Mouse (Mus musculus) adrenal gland, adult 18-20 months (tissue): Measurements from ENCODE around the gene Ngf. TPM values are rescaled to one million over a fixed set of nuclear protein-coding genes. Genes with fewer than 3 reads are reported as not detected.

Experiments used
- DNase-seq, 2 experiments: peaks; one replicate each; pipeline ENCODE4 v3.0.0; 2021 to 2022; ENCODE audit warnings: low spot score in 2 of 2
- total RNA-seq, 2 experiments: library from RNA; stranded (reverse); gene quantifications; 1 replicate in 1 of 2; 2 replicates in 1 of 2; pipeline ENCODE4 v1.2.3; 2021

Ngf gene
- total RNA-seq, 2 experiments from 2014 or later = 2.1 to 3.3 TPM

DNA sequence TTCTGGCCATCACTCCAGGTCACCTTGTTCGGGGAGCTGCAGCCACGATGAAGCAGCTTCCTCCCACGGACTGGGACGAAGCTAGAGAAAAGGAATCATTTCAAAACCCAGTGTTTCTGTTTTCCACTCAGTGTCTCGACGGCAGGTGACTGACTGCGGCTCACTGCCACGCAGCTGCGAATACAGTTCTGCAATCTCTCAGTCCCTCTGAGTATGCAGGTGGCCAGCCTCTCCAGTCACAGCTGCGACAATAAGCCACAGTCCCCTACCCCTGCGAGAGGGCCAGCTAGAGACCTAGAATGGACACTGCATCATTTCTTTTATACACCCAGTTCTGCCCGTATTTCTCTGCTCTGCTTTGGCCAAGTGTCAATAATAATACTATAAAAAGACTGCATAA, 36.3 kb downstream of the Ngf start:
- no peak for DNase-seq

DNA sequence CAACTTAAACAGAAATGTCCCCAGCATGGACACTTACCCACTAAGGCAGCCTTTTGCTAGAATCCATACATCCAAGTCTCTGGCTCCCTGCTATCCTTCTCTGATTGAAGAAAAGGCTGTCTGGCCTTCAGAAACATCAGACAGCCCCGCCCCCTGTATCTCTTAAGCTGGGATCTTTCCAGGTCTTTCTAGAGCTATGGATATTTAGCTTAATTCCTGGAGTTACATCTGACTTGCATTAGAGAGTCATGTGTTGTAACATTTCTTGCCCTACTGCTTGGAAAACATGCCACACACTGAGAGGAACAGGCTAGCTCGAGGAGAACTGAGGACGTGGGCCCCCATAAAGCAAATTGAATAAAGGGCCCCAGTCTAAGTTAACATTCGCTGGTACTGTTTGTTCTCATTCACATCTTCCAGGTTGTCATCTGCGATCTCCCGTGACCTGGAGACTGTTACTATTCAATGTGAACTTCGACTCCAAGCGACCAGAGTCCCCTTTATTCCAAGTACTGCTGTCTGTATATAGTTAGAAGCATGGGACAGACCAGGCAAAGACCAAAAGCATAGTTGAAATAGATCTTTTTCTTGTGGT, 38.0 kb downstream of the Ngf start:
- DNase-seq = no peak

DNA sequence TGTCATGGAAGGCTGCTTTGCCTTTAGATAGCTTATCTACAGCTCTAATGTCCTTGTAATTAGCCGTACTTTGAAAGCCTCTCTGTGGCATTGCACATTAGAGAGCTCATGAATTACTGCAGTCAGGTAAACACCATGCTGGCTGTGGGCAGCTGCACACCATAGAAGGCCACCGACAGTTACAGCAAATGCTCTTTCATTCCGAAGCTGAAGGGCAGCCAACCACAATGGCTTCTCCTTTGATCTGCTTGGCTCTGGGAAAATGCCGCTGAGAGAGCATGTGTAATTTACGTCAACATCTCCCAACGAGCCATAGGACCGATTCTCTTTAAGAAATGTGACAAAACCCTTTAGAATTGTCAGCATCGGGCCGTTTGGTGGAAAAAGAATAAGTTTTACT, 38.7 kb downstream of the Ngf start:
- DNase-seq = no peak

DNA sequence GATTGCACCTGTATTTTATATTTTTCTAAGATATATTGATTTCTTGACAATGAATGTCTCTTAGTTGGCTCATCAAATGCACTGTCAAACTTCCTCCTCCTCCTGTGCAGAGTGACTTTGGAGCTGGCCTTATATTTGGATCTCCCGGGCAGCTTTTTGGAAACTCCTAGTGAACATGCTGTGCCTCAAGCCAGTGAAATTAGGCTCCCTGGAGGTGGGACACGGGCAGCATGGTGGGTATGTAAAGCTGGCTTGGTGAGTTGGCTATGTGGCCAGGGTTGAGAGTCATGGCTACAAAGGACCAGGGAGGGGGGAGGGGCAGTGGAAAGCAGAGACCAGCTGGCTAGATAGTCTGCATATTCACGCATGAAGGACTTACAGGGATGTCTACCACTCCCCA, 39.9 kb downstream of the Ngf start:
- no peak for DNase-seq

DNA sequence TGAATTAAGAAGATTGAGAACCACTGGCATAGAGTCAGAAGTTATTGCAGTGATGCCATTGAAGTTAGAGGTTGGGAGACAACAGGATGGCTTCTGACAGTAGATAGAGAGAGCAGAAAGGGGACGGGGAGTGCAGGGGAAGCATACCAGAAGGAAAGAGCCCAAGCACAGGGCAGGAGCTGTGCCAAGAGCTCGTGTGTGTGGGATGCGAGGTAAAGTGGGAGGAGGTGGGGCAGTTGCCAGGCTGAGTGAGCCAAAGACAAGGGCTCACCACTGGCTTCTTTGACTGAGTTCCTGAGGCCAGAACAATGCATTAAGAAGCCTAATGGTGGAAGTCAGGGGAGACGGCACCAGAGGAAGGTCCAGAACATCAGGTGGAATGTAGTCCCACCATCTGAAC, 47.2 kb downstream of the Ngf start:
- DNase-seq = no peak

DNA sequence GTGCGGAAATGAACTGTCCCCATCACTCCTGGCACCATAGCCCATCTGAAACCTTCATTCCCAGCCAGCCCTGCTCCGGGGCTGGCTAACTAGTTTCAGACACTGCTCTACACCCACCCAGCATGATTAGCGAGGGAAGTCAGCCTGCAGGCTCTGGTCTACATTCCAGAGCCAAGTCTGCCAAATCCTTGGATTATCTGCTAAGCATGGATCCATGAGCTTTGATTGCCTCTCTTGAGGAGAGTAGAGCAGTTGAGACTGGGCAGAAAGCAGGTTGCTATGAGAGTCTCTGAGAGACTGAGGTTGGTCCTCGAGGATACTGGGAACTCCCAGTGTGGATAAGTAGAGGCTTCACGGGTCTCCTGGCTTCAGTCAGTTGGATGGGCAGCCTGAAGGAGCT, 51.3 kb downstream of the Ngf start:
- DNase-seq = no peak

DNA sequence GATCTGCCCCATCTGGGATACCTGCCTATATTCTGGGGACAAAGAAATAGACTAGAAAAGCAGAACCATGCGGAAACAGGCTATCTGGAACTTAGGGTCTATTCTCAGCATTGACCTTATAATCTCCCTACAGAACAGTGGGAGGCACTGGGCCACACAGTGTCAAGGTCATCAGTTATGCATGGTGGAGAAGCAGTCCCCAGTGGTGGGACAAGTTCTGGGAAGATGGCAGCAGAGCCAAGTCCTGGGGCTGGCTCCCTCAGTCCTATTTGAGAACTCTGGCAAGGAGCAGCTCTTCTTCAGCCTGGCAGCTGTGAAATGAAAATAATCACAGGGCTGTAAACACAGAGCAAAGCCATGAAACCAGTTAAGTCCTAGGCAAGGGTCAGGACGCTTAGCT, 54.0 kb downstream of the Ngf start:
- no peak for DNase-seq

DNA sequence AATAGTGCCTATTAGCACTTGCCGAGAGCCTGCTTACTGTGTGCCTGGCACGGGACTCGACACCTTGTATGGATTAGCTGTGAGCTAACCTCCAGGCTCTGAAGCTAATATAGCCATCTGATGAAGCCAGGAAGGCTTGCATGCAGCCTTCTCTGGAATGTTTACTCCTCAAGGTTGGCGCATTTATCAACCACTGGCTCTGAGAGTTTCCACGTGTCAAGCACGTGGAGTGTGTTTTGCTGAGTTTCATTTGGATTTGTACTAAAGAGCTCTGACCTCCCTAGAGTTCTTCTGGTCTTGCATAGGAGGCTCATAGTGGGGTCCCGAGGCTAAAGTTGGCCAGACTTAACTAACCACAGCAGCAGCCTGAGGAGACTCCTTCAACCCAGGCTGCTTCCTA, 55.2 kb downstream of the Ngf start:
- no peak for DNase-seq

DNA sequence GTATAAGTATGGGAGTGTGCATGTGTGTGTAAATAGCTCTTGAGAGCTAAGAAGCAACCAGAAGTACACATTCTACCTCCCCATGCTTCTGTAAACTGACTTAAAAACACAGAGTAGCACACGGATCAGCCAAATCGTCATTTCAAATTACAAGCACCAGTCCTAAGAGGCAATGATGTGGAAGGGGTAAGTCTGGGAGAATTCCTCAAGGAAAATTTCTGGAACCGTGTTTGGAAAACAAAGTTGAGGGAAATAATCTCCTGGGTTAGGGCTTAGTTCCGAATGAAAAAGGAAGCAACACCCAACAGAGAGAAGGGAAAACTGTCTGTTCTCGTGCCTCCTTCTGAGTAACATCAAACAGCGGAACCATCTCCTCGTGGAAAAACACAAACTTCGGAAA, 56.1 kb downstream of the Ngf start:
- no peak for DNase-seq

DNA sequence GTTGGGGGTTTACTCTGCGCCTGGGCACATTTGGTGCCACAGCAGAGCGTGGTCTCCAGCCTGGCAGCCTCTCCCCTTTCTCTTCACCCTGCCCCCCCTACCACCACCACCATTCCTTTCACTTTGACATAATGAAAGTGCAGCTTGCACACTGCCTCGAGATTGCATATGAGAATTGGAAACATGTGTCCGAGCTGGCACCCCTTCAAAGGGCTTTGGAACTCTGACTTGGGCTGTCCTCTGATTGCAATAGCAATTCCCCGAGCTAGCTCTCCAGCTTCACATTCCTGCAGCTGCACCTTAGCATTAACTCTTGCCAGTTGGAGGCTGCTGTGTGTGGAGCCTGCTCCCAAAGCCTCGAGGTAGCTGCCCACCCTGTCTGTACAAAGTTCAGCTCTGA, 56.8 kb downstream of the Ngf start:
- DNase-seq = peak in 1 of 2 experiments; percentile 28

DNA sequence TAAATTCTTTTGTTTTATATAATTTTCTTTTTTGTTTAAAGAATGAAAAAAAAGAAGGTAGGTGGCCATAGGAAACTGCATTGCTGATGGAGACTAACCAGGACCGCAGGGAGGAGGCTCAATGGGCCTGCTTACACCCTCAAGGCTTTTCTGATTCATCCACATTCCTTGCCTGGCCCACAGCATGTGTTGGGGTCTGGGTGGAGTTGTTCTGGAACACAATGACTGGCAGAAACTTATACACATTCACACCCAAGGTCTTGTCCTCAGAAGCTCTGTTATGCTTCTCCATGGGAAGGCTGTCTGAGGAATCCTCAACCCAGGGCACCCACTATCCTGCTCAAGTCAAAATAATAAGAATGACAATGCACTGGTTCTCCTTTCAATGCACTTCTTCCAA, 65.0 kb downstream of the Ngf start:
- no peak for DNase-seq

DNA sequence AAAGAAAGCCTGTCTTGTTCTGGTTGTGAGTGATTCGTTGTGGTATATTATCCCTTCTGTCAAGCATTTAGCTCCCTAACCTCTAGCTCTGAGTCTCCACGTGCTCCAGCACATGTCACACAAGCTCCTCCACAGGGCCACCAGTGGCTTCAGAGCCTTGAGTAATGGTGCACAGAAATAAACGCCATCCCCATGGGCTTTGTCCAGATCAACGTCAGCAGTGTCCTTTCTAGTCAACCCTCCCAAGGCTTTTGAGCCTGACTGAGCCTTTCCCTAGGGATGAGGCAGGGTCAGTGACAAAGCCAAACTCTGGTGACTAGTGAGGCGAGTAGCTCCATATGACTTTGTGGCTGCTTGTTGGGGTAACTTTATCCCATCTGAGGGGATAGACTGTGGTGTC, 73.9 kb downstream of the Ngf start:
- no peak for DNase-seq

DNA sequence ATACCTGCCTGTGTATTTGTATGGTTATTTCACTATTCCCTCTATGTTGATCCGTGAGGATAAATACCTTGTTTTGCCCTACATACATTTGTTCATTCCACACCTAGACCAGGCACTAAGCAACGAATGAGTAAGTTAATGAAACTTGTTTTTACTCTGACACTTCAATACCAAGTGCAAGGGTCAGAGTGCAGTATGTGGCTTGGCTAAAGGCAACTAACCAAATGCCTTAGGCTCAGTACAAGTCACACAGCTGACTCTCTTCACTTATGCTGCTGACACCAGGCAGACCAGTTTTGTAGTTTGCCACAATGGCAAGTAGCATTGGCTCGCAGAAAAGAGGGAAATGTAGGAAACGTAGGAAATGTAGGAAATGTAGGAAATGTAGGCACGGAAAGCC, 77.8 kb downstream of the Ngf start:
- DNase-seq = no peak

DNA sequence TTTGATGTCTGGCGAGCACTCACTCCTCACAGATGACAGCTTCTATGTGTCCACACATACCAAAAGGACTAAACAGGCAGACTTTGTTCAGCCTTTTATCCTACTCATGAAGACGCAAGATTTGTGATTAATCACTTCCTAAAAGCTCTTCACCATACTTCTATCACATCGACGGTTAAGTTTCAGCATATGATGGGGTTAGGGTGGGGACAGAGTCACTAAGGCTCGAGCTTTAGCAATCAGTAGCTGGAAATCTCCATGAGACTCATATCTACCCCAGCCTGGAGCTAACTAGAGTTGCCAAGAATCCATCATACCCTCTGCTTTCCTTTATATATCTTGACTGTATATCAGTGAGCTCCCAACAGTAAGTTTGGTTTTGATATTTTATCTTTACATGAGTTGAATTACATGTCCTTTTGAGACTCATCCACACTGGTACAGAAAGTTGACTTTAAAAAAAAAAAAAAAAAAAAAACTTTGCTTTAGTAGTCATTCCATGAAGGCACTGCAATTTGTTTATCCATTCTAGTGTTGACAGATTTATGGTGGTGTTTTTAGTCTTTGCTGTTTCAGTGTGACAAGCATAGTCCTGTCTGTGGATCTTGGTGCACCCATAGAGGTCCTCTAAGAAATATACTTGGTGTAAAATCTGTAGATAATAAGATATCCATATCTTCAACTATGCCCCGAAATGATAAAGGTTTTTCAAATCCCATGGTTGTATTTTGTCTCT, 84.4 kb downstream of the Ngf start:
- no peak for DNase-seq

DNA sequence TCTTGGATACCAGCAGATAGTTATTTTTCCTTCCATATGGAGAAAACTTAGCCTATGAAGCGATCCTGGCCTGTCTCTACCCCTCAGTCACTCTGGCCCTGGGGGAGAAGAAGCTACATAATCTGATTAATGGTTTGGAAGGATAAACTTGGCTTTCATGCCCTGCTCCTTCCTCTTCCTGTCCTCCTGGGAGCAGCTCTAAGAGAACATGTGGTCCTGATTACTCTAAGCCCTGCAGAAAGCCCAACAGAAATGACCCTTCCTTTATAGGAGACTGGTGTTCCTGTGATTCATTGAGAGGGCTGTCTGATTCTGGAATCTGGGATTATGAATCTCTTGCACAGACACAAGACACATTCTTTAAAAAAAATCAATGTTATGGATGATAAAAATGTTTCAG, 86.4 kb downstream of the Ngf start:
- no peak for DNase-seq

DNA sequence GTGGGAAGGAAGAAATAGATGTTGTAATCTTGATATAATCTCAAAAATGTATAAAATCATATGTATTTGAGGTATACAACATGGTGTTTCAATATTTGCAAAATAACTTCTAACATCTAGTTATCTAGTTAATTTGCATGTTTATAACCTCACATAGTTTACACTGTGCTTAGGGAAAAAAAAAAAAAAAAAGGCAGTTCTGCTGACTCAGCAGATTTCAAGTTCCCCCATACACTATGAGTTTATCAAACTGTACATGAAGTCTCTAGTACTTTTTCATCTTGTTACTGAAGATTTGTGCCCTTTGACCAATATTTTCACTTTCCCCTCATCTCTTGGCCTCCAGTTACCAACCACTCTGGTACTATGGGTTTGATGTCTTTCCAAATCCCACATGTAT, 86.9 kb downstream of the Ngf start:
- DNase-seq = no peak
